Mouse (Mus musculus) common myeloid progenitor, adult 5-6 weeks (primary cell): ENCODE results near the gene Klf3. TPM values are rescaled to one million over a fixed set of nuclear protein-coding genes. Genes with fewer than 3 reads are reported as not detected.

ENCODE experiments used
- ATAC-seq: replicated peaks from 2 replicates; pipeline ENCODE4 v1.8.0; 2016; ENCODE audit warnings: low read depth, mild to moderate bottlenecking, moderate TSS enrichment, inconsistent platforms; ENCODE audit not compliant: poor library complexity, severe bottlenecking
- total RNA-seq: library from RNA; stranded (forward); fragments of 200-1000, 187-1606 nt; gene quantifications from 2 replicates; pipeline ENCODE4 v1.2.3, GENCODE M21; 2017

Gene Klf3
- total RNA-seq, 1 experiment from 2014 or later = 21.5 TPM

GRCm38 (mm10) chr5:64808106-64809010 lies 5.2 kb downstream of the Klf3 start:
- ATAC-seq = peak; percentile 31

- ATAC-seq = no peak
These were observed 6.1 kb downstream of the Klf3 start for GRCm38 (mm10) chr5:64809257-64809656.

- no peak for ATAC-seq
These were observed 6.7 kb downstream of the Klf3 start for GRCm38 (mm10) chr5:64809864-64810263.

DNA sequence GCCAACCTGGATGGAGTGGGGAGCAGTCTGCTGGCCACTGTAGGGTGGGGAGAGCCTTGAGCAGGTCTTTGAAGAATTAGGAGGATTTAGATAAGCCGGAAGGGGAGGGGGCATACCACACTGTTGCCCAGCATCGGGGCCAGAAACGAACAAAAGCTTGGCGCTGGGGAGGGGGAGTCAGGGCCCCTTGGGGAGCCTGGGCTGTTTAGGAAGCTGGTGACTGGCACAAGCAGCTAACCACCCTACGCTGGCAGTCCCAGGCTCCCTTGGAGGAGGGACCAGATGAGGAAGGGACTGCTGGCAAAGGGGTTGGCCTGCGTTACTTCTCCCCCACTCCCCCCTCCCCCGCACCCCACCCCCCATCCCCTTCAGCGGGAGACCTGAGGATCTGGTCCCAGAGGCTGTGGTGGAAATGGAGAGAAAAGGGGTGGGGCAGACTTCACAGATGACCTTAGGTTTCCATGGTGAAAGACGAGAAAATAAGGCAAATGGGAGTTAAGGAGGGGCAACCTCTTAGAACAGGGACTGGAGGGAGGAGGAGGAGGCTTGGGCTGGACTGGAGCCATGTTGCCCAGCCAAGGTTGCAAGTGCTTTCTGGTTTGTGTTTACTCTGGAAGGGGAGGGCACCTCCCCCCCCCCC lies 7.8 kb downstream of the Klf3 start:
- no peak for ATAC-seq

DNA sequence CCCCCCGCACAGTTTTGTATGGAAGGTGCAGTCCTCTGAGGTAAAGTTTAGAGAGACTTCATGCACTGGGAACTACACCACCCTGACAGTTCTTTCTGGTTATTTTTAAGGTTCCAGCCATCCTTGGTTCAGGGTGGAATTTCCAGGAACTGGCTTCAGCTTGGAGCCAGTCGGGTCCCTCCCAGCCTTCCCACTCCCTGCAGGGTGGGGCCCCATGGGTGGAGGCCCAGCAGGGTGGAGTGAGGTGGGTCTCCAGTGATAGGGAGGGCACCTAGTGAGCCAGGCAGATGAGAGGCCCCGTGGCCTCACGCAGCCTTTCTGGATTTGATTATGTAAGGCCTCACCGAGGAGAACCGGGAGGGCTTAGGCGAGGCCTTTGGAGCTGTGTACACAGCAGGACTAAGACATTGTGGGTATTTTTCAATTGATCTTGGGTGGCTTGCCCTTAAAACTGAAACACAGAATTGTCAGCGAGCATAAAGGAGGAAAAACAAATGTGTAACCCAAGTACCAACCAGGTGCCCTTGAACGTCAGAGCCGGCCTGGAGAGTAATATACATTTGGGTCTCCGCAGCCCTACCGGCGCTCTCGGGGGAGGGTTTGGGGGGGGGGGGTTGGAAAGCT lies 8.4 kb downstream of the Klf3 start:
- no peak for ATAC-seq

DNA sequence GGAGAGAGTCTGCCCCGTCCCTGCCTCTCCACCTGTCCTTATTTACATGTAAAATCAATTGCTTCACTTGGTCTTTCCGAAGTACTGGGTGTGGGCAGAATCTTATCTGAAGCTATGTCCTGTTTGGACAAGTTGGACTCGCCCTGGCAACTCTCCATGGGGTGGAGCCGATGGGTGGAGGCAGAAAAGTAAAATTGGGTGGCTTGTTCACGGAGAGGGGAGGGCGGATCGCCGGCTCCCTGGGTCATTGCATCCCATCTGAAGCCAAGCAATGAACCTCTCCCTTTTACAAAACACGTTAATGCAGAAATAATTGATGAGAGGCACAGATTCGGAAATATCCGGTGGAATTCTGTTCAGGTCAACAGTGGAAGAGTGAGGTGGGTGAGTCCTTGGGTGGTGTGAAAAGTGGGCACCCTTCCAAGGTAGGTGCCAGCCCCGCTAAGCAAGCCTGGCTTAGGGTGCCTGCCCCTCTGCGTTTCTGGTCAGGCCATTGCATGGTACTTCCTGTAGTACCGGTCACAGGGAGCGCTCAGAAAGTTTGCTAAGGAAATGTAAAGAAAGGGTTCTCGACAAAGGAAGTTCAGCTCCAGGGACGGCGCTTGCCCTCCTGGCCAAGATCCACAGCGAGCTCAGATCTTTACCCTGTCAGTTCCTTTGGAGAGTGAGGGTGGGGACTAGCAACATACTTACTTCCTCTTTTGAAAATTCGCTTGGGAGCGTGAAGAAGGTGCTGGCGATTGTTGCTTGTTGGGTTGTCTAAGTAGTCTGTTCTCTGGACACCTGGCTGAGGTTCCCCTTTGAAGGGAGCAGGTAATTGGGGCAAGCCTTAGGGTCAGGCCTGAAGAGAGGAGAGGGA lies 9.2 kb downstream of the Klf3 start:
- peak; percentile 62 for ATAC-seq

DNA sequence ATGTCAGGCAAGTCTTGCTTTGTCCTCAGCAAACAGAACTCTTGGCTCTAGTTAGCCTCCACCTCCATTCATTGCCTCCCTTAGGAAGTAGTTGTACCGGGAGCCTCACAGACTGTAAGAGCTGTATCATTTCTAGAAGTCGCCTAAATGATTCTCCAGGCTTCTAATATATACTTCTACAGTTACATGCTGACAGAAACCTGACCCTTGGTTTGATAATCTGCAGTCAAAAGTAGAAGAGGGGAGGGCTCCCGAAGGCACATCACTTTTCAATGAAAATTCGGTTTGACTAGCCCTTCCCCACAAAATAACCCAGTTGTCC lies 9.8 kb downstream of the Klf3 start:
- peak; percentile 2; the same call in 1 of the 2 replicates for ATAC-seq

GRCm38 (mm10) chr5:64813361-64813760 lies 10.2 kb downstream of the Klf3 start:
- ATAC-seq = peak; percentile 60

GRCm38 (mm10) chr5:64814416-64814815 lies 11.2 kb downstream of the Klf3 start:
- no peak for ATAC-seq

GRCm38 (mm10) chr5:64815631-64816030 lies 12.4 kb downstream of the Klf3 start:
- ATAC-seq = no peak

DNA sequence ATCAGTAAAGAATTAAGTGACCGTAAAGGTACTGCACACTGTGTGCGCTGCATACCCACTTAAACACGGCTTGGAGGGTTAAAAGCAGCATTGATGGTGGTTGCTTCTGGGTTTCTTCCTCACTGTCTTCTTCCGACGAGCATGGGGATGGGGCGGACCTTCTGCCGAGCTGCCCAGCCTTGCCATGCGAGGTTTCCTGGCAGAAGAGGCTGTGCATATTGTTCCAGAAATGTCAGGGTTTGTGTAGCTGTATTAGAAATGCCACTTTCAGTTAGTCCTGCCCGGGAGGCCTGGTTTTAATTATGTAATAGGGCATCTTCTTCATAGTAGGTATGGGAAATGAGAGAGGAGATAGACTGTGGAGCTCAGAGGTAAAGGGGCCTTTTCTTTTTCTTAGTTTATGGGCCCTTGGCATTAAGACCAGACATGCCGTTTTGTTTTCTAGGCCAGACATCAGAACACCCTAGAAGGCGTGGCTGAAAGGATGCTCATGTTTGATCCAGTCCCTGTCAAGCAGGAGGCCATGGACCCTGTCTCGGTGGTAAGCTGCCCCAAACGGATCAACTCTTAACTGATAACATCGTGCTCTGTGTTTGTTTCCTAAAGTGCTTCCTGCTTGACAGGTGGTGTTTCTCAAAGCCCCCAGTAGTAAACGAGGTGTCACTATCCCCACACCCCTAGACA lies 13.2 kb downstream of the Klf3 start:
- ATAC-seq = no peak

DNA sequence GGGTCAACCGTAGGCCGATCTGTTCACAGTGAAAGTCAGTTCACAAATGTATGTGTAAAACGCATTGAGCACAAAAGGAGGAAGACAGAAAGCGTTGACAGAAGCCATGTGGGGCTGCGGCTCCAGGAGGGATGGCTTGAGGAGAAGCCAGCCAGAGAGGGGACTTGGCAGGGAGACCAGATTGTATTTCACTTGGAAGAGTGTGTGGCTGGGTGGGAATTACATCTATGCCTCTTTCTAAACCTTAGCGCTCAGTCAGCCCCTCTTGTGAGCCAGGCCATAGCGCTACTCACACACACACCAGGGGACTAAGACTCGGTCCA lies 13.7 kb downstream of the Klf3 start:
- no peak for ATAC-seq

- peak; percentile 79 for ATAC-seq
These were observed 16.2 kb downstream of the Klf3 start for GRCm38 (mm10) chr5:64819390-64819789.

DNA sequence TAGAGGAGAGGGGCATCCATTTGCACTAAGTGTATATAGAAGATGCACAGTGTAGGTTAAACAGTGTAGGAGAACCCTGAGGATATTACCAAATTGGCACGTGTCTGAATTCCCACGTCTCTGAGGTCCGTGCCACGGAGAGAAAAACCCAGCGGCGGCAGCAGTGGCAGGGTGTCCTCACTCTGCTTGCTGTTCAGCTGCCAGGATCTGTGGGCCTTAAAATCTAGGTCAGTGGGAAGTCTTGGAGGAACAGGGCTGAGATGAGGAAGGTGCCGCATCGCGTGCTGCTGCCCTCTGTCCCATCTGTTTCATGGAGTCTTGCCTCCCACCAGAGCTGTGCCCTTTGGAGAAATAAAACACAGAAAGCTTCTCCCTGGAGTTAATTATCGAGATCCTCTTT lies 16.9 kb downstream of the Klf3 start:
- ATAC-seq = no peak

- no peak for ATAC-seq
These were observed 18.1 kb downstream of the Klf3 start for GRCm38 (mm10) chr5:64821294-64821693.

GRCm38 (mm10) chr5:64821964-64822363 lies 18.8 kb downstream of the Klf3 start:
- ATAC-seq = no peak

DNA sequence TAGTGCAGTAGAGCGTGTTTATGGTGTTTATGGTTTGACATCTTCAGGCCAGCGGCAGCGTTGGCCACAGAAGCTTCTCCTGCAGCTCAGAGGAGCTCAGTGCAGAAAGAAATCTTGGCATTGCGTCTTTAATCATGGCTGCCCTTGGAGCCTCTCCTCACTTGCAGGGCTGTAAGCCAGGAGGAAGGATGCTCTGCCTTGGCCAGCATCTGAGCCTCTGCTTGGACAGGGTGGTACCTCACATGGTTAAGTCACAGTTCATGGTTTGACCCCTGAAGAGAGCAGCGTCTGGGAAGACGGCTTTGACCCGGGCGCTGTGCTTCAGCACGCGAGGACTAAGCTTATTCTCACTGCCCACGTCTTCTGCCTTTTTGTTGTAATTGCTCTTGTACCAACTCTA lies 20.2 kb downstream of the Klf3 start:
- no peak for ATAC-seq

GRCm38 (mm10) chr5:64824765-64825164 lies 21.6 kb downstream of the Klf3 start:
- ATAC-seq = no peak

- no peak for ATAC-seq
These were observed 22.3 kb downstream of the Klf3 start for GRCm38 (mm10) chr5:64825496-64825895.

DNA sequence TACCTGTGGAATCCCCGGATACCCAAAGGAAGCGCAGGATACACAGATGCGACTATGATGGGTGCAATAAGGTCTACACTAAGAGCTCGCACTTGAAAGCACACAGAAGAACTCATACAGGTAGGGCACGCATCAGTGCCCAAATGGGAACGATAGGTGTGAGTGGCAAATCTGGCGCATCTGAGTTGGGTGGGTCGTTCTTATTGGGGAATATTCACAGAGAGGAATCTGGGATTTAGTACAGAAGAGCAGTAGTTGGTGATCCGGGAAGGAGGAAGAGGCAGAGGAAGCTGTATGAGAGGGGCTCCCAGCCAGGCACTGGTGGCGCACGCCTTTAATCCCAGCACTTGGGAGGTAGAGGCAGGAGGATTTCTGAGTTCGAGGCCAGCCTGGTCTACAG lies 24.0 kb downstream of the Klf3 start:
- ATAC-seq = no peak
